Mouse (Mus musculus) retina, postnatal 1 day (tissue): ENCODE data around the gene Slc2a9.

Source experiments
- DNase-seq: peaks from one replicate; pipeline ENCODE4 v3.0.0-alpha.2; 2012

The Slc2a9 gene

DNA sequence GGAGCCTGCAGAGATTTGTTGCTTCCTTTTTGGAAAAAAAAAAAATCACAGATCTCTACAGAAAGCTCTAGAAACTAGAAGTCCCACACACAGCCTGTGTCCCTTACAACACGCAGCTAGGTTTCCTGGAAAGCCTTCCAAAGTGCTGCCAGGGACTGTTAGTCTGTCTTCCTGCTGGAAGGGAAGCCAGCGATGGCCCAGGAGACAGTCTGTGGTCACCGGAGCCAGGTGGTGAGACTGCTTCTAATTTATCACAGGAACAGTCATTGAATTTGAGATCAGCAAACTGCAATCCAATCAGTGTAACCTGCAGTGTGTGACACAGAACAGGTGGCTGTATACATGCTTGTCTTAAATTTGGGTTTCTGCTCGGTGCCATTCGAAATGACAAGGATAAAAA lies 41.7 kb downstream of the Slc2a9 start:
- DNase-seq, result no peak

DNA sequence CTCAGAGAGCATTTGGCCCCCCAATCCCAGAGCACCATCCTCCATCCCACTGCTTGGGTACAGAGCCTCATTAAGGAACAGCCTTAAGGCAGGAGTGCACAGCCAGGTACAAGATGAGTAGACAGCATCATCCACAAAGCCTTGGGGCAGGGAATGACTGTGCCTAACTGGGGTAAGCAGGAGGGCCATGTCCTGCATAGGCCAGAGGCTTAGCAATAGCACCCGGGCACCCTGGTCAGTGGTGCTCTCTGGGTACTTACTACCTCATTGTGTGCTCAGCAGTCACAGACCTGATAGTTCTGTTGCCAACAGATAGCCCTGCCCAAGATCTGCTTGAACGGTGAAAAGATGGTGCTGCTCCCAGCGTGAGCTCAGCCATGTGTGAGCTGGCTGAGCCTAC lies 52.0 kb downstream of the Slc2a9 start:
- DNase-seq, result no peak

DNA sequence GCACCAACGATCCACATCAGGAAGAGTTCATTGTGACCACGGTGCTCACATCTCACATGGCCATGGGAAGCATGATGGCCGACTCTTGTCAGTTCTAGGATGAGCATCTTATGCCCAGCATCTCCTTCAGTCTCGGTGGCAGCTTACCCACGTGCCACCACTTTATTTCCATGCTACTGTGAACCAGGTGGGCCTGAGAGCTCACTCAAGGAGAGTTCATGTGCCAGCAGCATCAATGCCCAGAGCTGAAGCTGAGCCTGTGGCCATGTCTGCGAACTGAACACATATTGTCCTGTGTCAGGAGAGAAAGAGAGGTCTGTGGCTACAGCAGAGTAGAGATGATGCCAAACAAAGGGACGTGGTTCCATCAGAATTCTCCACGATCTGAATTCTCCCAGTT lies 53.3 kb downstream of the Slc2a9 start:
- no peak for DNase-seq

DNA sequence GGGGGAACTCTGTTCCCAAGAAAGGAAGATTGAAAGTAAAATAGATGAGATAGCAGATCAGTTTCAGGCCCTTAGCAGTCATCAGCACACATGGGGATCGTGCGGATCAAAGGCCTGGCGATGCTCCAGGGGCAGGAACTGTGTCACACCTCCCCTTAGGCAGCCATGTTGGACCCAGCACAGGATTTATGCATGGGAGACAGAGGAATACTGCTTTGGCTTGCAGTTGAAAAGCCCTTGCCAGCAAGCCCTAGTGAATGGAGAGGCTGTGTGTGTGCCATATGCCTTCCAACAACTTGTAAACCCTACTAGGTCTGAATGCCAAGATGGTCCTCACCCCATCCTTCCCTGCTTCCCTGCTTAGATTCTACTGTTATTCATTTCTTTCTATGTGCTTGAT lies 54.8 kb downstream of the Slc2a9 start:
- no peak for DNase-seq

DNA sequence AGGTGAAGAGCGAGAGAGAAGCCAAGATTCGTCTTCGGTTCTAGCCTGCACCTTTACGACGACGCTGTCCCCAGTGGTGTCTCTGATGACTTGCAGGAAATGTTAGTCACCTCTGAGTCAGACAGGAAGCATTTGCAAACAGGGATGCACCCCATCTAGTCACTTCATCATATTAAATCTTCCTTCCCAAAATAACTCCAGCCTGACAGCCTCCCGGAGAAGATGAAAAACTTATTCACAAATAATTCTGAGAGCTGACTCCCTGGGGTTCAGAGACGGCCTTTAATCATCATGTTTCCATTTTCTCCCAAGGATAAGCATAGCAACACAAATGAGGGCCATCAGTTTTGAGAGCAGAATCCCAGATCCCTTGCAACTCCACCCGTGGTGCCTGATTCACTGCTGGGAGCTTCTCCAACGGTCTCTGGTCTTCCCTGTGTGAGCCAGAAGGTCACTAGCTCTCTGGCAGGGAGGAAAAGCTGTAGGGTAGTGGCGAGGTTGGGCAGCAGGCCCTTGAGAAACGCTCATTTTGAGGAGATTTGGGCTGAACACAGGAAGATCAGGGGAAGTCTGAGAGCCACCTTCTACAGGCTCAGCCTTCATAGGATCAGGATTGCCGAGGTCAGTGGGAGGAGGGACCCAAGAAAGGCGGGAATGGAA lies 56.5 kb downstream of the Slc2a9 start:
- no peak for DNase-seq

DNA sequence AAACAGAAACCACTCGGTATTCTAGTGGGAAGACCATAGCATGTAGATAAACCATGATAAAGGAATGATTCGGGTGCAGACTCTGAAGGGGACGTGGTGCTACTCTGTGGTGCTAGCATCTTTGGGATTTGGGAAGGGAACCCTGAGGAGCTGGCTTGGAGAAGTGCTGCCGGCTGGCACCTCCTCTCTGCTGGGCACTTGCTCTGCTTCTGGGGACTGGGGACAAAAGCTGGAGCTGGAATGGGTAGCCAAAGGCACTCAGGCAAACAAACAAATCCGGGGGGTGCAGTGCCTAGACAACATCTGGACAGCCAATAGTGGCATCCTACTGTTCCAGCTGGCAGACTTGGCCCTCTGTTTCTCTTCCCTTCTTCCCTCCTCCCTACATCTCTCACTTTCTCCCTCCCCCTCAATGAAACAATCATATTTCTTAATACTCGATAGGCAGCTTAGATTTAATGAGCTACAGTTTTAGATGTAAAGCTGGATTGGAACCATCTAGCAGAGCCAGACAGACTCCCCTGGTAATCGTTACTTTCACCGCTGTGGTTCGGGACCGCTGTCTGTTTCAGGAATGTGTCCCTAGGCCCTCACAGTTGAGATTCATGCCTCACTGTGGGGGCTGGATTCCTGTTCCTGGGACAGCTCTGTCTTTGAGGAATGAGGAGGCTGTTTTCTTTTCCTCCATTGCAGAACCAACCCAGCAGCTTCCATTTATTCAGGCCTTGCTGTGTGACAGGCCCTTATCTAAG lies 61.7 kb downstream of the Slc2a9 start:
- no peak for DNase-seq

DNA sequence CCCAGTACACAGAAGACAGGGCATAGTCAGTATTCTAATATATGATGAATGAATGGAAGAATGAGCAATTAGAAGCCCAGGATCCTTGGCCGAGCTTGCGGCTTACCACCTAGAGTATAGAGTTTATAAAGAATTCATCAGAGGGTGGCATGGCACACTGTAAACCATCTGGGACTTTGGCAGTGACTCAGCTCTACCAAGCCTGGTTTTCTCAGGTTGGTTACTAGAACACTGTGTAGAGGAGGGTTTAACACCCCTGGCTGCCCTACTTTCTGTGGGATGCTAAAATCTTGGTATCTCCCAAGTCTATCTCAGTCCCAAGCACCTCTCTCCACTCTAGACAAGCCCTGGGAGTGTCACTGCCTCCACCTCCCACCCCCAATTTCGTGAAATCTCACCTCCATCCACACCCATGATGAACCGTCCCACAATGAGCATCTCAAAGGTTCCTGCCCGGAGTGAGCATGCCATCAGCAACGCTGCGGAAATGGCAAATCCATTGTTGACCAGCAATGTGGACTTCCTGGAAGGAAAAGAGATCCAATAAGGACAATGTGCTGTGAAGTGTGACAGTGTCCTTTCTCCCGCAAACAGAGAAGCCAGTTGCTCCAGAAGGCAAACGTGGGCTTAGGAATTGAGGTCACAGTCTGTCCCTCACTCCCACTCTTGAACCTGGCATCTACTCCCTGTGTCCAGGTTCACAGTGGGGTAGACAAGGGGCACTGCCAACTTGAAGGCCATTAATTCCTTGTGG lies 62.5 kb downstream of the Slc2a9 start:
- no peak for DNase-seq

DNA sequence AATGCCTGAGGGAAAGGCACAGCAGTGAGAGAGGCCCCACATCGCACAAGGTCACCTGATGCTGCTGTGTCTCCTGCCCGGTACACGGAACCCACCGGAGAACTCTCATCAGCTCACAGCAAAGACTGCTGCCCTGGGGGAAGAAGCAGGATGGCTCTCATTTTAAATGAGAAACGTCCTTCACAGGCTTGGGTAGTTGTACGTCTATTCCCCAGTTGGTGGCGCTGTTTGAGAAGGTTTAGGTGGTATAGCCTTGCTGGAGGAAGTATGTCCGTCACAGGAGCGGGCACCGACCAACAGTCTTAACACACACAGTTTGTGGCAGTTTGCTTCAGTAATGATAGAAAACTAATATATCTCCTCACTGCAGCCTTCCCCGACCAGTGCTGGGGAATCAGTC lies 66.3 kb downstream of the Slc2a9 start:
- no peak for DNase-seq

DNA sequence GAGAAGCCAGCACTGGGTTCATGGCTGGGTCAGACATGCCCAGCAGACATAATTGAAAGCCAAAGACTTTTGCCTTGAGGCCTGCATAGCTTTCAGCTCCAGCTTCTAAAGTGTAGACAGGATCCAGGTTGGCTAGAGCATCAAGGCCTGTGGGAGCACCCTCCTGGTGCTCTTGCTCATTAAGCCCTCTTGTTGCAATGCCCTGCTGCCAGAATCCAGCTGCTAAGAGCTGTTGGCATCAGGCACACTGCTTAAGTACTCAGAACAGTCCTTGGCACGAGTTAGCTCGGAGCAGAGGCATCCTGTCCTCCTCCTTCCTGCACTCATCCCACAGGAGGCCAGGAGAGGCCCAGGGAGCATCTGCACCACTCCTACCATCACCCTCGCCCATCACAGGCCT lies 68.1 kb downstream of the Slc2a9 start:
- no peak for DNase-seq

DNA sequence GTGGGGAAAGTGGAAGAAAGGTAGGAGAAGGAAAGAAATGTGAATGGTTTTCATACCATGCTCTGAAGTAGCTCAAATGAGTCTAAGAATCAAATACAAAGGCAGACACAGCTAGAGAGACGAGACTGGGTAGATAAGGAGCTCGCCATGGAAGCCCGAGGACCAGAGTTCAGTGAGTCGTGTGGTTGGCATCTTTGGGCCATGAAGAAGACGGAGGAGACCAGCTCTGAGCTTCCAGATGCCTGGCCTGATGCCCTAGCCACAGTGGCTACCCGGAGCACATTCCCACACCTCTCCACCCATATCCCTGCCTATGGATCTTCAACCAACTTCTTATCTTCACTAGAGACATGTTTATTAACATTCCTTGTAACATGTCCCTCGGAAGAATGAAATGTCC lies 71.7 kb downstream of the Slc2a9 start:
- no peak for DNase-seq

DNA sequence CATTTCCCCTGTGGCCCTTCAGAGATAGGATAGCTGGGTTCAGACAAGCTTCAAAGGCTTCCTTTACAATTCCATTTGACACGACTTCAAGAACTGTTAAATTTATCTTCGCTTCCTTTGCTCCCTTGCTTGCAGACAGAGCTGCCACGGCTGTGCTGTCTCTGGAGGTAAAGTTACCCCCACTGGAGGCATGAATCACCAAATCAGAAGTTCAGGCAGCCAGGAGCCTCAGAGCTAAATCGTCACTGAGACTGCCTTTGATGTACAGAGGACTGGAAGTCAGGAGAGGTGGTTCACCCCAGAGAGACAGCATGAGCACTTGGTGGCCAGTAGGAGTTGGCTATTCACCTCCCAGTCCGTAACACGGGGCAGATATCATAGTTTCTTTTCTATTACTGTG lies 73.8 kb downstream of the Slc2a9 start:
- DNase-seq, result no peak

DNA sequence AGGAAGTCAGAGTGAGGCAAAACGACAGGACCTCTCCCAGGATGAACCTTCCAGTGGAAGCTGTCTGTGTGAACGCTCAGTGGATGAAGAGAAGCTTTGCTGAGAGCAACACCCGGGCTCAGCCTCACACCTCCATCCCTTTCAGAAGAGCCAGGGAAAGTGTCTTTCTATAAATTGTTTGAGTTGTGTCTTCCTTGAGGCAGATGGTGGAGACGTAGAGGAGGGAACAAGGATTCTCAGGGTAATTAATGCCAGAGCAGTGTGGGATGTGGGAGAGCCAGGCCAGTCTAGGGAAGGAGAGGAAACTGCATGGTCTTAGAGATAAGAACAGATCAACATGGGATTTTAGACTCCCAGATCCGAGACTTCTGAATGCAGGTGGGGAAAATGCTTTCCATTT lies 75.2 kb downstream of the Slc2a9 start:
- no peak for DNase-seq

DNA sequence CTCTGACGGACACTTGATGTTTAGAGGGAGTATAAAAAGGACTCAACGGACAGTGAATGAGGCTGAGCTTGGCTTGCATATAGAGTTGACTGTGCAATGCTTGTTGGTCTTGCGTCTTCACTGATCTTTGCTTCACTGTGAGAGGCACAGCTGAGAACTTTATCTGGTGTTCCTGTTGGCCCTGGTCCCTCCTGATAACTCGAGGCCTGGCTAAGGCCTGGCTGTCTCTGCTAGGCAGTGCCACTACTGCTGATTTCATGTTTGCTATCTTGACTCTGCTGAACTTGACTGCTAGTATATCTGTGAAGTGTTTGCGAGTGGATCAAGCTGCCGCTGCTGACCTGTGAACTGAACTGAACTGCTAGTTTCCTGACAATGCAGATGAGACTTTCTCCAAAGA lies 77.4 kb downstream of the Slc2a9 start:
- no peak for DNase-seq

DNA sequence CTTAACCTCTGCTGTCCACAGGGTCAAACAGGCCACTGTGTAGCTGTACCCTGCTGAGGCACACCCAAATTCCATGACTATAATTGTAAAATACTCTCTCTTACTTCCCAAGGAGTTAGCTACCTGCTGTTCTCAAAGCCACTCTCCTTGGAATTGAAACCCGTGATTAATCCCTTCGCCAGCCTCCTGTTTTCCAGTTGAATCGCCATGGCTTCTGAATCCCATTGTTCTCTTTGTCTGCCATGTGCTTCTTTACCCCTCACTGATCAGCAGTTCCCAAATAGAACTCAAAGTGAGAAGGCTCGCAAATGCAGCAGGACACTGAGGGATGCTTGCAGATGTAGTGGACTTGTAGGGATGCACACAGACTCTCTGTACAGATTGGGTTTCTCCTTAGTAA lies 80.5 kb downstream of the Slc2a9 start:
- DNase-seq, result peak; percentile 58

DNA sequence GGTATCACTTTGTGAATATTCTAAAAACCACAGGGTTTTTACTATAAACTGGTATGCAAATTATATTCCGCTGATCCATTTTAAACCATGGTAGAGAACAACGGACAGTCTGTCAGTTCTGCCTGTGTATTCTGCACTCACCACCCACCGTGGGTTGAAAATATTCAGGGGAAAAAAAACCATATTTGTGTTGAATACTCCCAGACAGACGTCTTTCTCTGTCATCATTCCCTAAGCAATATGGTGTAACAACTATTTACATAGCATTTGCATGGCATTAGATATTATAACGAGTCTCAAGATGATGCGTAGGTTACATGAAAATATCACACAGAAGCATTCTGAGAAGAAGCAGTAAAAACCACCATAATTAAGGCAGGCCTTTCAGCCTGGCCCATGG lies 84.1 kb downstream of the Slc2a9 start:
- no peak for DNase-seq

DNA sequence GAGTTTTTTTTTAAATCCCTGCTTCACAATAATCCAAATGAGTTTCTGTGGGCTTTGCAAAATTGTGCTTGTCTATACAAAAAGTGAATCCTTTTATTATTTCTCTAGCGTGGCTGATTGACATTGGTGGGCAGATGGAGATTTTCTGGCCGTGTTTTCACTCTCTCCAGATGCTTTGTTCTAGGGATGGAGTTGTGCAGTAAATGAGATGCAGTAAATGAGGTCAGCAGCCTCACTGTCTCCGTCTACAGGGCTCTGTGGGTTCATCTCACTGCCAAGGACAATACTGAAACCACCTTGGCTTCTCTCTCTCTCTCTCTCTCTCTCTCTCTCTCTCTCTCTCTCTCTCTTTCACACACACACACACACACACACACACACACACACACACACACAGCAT lies 99.3 kb downstream of the Slc2a9 start:
- peak; percentile 69 for DNase-seq

DNA sequence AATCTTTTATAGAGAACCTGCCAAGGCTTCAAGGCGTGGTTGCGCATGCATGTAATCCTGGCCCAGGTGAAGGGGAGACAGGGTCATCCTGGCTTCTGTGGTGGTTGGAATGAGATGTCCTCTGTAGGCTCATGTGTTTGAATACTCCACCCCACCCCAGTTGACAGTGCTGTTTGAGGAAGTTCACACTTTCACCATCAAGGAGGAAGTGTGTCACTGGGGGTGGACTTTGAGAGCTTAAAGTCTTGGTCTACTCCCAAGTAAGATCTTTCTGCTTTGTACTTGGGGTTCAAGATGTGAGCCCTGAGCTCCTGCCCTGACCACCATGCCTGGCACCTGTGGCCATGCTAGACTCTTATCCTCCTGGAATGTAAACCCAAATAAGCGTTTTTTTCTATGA lies 100.7 kb downstream of the Slc2a9 start:
- no peak for DNase-seq

DNA sequence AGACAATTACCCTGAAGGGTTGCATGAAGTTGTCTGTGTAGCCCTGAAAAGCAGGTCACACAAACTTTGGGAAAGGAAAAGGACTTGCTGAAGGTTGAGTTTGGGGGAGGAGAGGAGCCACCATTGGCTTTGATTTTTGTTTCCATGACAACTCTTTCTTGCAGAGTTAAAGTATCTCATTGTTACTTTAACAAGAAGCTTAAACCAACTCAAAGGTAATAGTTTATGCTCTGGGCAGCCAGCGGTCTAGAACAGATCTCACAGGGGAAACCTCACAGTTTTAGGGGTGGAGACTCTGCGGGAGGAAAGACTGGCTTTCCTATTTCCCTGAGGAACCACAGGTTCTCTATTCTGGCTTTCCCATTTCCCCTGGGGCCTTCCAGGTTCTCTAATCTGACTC lies 114.1 kb downstream of the Slc2a9 start:
- no peak for DNase-seq

DNA sequence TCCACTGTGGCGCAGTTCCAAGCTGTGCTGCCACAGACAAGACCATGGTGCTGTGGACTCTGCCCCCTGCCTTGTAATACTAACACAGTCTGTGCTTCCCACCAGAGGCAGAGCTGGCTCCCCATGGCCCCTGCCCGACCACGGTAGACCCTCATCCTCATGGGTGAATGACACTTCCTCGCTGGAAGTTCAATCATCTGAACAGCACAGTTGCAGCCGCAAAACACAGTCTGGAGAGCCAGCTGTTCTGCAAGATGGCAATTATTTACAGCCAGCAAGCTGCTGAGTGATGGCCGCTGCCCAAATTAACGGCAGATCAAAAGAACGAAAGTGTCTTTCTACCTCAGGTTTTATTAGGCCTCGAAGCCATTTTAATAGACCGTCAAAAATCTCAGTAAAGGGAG lies 114.5 kb downstream of the Slc2a9 start:
- peak; percentile 64 for DNase-seq

DNA sequence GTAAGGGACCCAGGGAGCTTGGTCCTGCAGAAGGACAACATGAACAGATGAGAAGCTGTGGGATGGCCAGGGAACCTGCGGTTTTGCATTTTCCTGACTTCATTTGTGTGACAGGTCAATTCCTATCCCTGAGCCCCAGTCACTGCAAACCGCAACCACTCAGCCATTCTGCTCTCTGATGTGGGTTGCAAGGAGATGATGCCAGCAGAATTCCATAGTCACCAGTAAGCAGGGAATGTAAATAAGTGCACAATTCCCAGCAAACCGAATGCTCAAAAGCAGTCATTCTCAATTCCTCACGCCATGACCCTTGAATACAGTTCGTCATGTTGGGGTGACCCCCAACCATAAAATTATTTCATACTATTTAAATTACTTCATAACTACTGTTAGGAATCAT lies 123.0 kb downstream of the Slc2a9 start:
- no peak for DNase-seq

DNA sequence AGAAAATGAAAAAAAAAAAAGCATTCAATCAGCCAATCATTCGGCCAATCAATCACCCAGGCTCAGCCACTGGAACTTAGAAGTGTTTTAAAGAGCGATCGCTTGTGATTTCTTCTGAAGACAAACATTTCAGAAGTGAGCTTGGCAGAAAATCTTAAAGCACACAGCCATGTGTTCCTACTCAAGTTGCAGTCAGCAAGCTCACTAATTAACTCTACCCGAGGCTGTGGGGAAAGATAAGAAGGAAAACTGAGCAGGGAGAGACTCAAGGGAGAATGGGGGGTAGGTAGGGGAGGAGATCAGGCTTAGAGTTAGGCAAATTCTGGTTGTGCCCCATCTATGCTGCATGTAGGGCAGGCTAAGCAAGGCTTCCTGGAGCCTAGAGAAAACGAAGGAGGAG lies 130.6 kb downstream of the Slc2a9 start:
- DNase-seq, result no peak

DNA sequence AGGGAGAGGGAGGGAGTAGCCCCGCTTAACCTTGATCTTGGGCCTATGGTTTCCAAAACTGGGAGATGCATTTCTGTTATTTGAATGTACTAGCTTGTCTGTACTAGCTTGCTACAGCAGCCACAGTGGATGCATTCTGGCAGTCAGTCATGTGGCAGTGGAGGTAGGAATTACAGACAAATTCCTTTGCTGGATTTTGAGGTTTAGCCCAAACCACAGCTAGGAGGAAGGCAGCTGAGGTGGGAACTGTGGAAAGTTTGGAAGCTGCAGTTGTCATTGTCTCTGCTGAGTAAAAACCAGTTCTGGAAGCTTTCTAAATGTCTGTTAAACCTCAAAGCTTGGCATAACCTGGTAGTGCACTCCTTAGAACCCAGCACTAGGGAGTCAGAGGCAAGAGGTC lies 131.6 kb downstream of the Slc2a9 start:
- DNase-seq, result no peak

DNA sequence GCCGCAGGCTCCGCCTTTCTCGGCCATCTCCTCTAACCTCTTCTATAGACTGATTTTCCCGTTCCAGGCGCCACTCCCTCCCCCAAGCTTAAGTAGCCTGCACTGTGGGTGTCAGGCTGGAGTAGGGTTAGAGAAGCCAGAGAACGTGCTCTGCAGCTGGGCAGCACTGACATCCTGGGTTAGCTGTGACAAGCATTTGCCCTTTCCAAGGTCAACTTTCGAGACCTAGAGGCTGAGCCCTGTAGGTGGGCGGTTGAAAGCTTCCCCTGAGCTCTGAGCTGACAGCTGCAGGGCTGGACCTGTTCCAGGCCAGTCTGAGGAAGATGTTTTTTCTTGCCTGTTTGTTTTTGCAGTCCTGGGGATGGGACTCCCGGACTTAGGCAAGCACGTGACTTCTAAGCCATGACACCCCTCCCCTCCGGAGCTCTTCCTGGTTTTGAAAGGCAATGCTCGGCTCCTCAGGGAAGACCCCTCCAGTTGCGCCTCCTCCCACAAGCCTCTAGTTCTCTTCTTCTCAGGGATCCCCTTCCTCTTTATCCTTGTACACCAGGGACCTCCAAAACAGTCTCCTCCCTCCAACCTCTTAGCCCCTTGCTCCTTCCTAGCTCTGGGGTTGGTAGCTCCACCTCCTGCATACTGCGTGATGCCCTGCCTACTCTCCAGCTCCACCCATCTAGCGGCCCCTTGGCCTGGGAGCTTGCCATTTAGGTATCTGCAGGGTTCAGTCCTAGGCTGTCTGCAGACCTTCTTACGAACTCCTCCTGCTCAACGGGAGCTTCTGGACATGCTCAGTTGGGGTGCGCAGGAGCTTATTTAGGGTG lies 136.1 kb downstream of the Slc2a9 start:
- DNase-seq, result peak; percentile 57
